Mouse (Mus musculus) layer of hippocampus, postnatal 14 days (tissue): Measurements from ENCODE around the gene Gmps. TPM values are rescaled to one million over a fixed set of nuclear protein-coding genes. Genes with fewer than 3 reads are reported as not detected.

ENCODE experiments used
- DNase-seq, 2 experiments: peaks; one replicate each; pipeline ENCODE4 v3.0.0; 2021 to 2022; ENCODE audit warnings: low spot score in 2 of 2, mixed read lengths in 1 of 2
- total RNA-seq, 2 experiments: library from RNA; stranded (reverse); gene quantifications; 2 replicates each; pipeline ENCODE4 v1.2.3; 2021

The Gmps gene
- total RNA-seq, 2 experiments from 2014 or later: 38.6 to 39.0 TPM

GRCm38 (mm10) chr3:64039818-64040784 is 64.2 kb downstream of the Gmps start:
- DNase-seq: peak; percentile 85 to 90

Other genes with a start within 250 kb of the Gmps start
- gene Plch1, start 76.6 kb upstream of the Gmps start, total RNA-seq: 1 to 10 TPM; 7.7 to 9.1 TPM
- 10 to 100 TPM; 11.7 to 12.5 TPM for gene E130311K13Rik, start 46.6 kb upstream of the Gmps start, total RNA-seq
- gene Slc33a1, start 11.3 kb upstream of the Gmps start, total RNA-seq: 10 to 100 TPM; 25.5 to 28.3 TPM
- under 1 TPM; 0.53 to 0.74 TPM for gene Vmn2r1, start 105.4 kb downstream of the Gmps start, total RNA-seq
- gene Vmn2r2, start 165.8 kb downstream of the Gmps start, total RNA-seq: not detected